Mouse (Mus musculus) brain, embryonic 14.5 days (tissue): ENCODE data around the gene Frzb.

Source experiments
- CTCF ChIP-seq: fragments of 200-500 bp; IDR thresholded peaks from 2 replicates; pipeline ENCODE4 v1.5.1; 2012; ENCODE audit warnings: inconsistent platforms, mild to moderate bottlenecking, moderate library complexity, borderline replicate concordance; ENCODE audit not compliant: insufficient read depth, insufficient read length; ENCODE audit errors: extremely low read depth
- POLR2A ChIP-seq: fragments of 200-500 bp; IDR thresholded peaks from 2 replicates; pipeline ENCODE4 v1.6.1; 2012; ENCODE audit warnings: mild to moderate bottlenecking, inconsistent platforms, borderline replicate concordance; ENCODE audit not compliant: poor library complexity, insufficient read depth, insufficient read length, severe bottlenecking; ENCODE audit errors: extremely low read depth

DNA sequence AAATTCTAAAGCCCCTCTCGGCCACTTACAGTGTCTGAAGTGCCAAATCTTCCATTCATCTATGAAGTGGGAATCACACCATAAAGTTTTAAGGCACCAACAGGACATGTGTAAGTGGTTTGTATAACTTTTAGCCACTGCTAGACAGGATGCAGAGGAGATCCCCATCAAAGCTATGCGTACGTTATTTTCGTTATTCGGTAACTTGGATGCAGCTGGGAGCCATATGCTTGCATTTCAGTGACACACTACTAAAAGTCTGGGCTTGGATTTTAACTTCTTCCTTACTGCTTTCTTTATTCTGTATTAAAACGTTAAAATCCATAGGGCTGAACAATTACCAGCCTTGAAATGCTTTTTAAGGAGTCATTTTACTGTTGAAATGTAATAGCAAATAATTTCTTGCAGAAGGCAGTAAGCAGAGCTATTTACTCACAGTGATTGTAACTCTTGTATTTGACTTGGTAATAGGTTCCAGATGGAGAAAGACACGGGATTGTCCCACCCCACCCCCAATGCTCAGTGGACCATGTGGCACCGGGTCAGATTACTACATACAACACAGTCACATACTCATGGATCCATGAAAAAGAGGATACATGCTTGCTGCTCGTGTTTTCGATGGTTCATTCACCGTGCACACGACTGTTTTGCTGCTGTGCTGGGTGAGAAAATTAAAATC, 37.4 kb downstream of the Frzb start:
- TF ChIP-seq CTCF, result no peak
- no peak for TF ChIP-seq POLR2A
